Mouse (Mus musculus): ENCODE measurements around the gene Snapc4. TPM values are rescaled to one million over a fixed set of nuclear protein-coding genes. Genes with fewer than 3 reads are reported as not detected.

Gene Snapc4
- polyA plus RNA-seq, 1 experiment = 59.2 TPM

GRCm38 (mm10) chr2:26348241-26348640 is 32.2 kb downstream of the Snapc4 start:
- Histone ChIP-seq H3K27me3 (ENCODE audit: control insufficient read depth, insufficient read depth, low read length) (no peaks in the 10 kb centered on the region), H3K4me1 (ENCODE audit: control insufficient read depth, insufficient read depth, low read length) (peaks cover 11% of the 10 kb centered on the region), H3K4me3 (replicated peaks; ENCODE audit: insufficient read depth, low read depth, low read length) (no peak overlapping the region), H3K27ac (ENCODE audit: insufficient read depth, low read length) (no peak overlapping the region)
- TF ChIP-seq POLR2A (IDR thresholded peaks at IDR 0.05; ENCODE audit: borderline replicate concordance, insufficient read depth, low read length) (no peak), CTCF (IDR thresholded peaks at IDR 0.05; ENCODE audit: borderline replicate concordance, insufficient read depth, low read depth, low read length) (no peak)
- WGBS = 64% methylated on average over 6 of the region's 6 CpGs
- DNase-seq = no peak

- WGBS = 57% methylated on average over 11 of the region's 11 CpGs
- TF ChIP-seq CTCF (IDR thresholded peaks at IDR 0.05; ENCODE audit: borderline replicate concordance, insufficient read depth, low read depth, low read length) = no peak
- TF ChIP-seq POLR2A (IDR thresholded peaks at IDR 0.05; ENCODE audit: borderline replicate concordance, insufficient read depth, low read length) = no peak
- Histone ChIP-seq H3K4me1 (ENCODE audit: control insufficient read depth, insufficient read depth, low read length) (peaks cover 47% of the 10 kb centered on the region), H3K27me3 (ENCODE audit: control insufficient read depth, insufficient read depth, low read length) (no peaks in the 10 kb centered on the region), H3K27ac (ENCODE audit: insufficient read depth, low read length) (peak overlapping the region; percentile 1; the same call in 1 of the 2 replicates), H3K4me3 (replicated peaks; ENCODE audit: insufficient read depth, low read depth, low read length) (no peak overlapping the region)
- DNase-seq = no peak
Observed at GRCm38 (mm10) chr2:26342609-26343490, 37.6 kb downstream of the Snapc4 start.

- Histone ChIP-seq H3K4me3 (replicated peaks; ENCODE audit: insufficient read depth, low read depth, low read length) (no peak overlapping the region), H3K27me3 (ENCODE audit: control insufficient read depth, insufficient read depth, low read length) (no peaks in the 10 kb centered on the region), H3K27ac (ENCODE audit: insufficient read depth, low read length) (peak overlapping the region; percentile 1; the same call in 1 of the 2 replicates), H3K4me1 (ENCODE audit: control insufficient read depth, insufficient read depth, low read length) (peaks cover 47% of the 10 kb centered on the region)
- no peak for TF ChIP-seq POLR2A (IDR thresholded peaks at IDR 0.05; ENCODE audit: borderline replicate concordance, insufficient read depth, low read length)
- no peak for TF ChIP-seq CTCF (IDR thresholded peaks at IDR 0.05; ENCODE audit: borderline replicate concordance, insufficient read depth, low read depth, low read length)
- WGBS = 15% methylated on average over 10 of the region's 10 CpGs
- DNase-seq = peak; percentile 76 to 83
Observed at GRCm38 (mm10) chr2:26342044-26342443, 38.4 kb downstream of the Snapc4 start.

- peak overlapping the region; percentile 1 for H3K27ac ChIP-seq (ENCODE audit: insufficient read depth, low read length)
- no peak for DNase-seq
- TF ChIP-seq POLR2A (IDR thresholded peaks at IDR 0.05; ENCODE audit: borderline replicate concordance, insufficient read depth, low read length) (no peak), CTCF (IDR thresholded peaks at IDR 0.05; ENCODE audit: borderline replicate concordance, insufficient read depth, low read depth, low read length) (no peak)
Observed at GRCm38 (mm10) chr2:26341510-26341981, 38.9 kb downstream of the Snapc4 start.

GRCm38 (mm10) chr2:26339204-26339551 is 41.3 kb downstream of the Snapc4 start:
- TF ChIP-seq CTCF (IDR thresholded peaks at IDR 0.05; ENCODE audit: borderline replicate concordance, insufficient read depth, low read depth, low read length) = no peak
- 21% methylated on average over 5 of the region's 5 CpGs for WGBS
- peak overlapping the region; percentile 75 for H3K27ac ChIP-seq (ENCODE audit: insufficient read depth, low read length)

More at GRCm38 (mm10) chr2:26341510-26341981, 38.9 kb downstream of the Snapc4 start:
- 97% methylated on average over 2 of the region's 2 CpGs for WGBS
- Histone ChIP-seq H3K4me3 (replicated peaks; ENCODE audit: insufficient read depth, low read depth, low read length) (no peak overlapping the region), H3K27me3 (ENCODE audit: control insufficient read depth, insufficient read depth, low read length) (no peaks in the 10 kb centered on the region), H3K4me1 (ENCODE audit: control insufficient read depth, insufficient read depth, low read length) (peaks cover 47% of the 10 kb centered on the region)

GRCm38 (mm10) chr2:26338302-26339203 is 41.9 kb downstream of the Snapc4 start:
- peak overlapping the region; percentile 75 for H3K27ac ChIP-seq (ENCODE audit: insufficient read depth, low read length)
- 17% methylated on average over 10 of the region's 13 CpGs for WGBS

More at GRCm38 (mm10) chr2:26339204-26339551, 41.3 kb downstream of the Snapc4 start:
- DNase-seq = peak; percentile 61 to 69
- no peak overlapping the region for H3K4me3 ChIP-seq (replicated peaks; ENCODE audit: insufficient read depth, low read depth, low read length)
- no peaks in the 10 kb centered on the region for H3K27me3 ChIP-seq (ENCODE audit: control insufficient read depth, insufficient read depth, low read length)
- peaks cover 47% of the 10 kb centered on the region for H3K4me1 ChIP-seq (ENCODE audit: control insufficient read depth, insufficient read depth, low read length)

GRCm38 (mm10) chr2:26330702-26331101 is 49.8 kb downstream of the Snapc4 start:
- peaks cover 4% of the 10 kb centered on the region for H3K4me1 ChIP-seq (ENCODE audit: control insufficient read depth, insufficient read depth, low read length)

More at GRCm38 (mm10) chr2:26338302-26339203, 41.9 kb downstream of the Snapc4 start:
- Histone ChIP-seq H3K4me1 (ENCODE audit: control insufficient read depth, insufficient read depth, low read length) (peaks cover 47% of the 10 kb centered on the region), H3K27me3 (ENCODE audit: control insufficient read depth, insufficient read depth, low read length) (no peaks in the 10 kb centered on the region), H3K4me3 (replicated peaks; ENCODE audit: insufficient read depth, low read depth, low read length) (no peak overlapping the region)
- peak; percentile 71 to 74 for DNase-seq
- TF ChIP-seq POLR2A (IDR thresholded peaks at IDR 0.05; ENCODE audit: borderline replicate concordance, insufficient read depth, low read length) (no peak), CTCF (IDR thresholded peaks at IDR 0.05; ENCODE audit: borderline replicate concordance, insufficient read depth, low read depth, low read length) (no peak)

More at GRCm38 (mm10) chr2:26330702-26331101, 49.8 kb downstream of the Snapc4 start:
- WGBS = 67% methylated on average over 6 of the region's 6 CpGs
- DNase-seq = no peak
- TF ChIP-seq POLR2A (IDR thresholded peaks at IDR 0.05; ENCODE audit: borderline replicate concordance, insufficient read depth, low read length) (no peak), CTCF (IDR thresholded peaks at IDR 0.05; ENCODE audit: borderline replicate concordance, insufficient read depth, low read depth, low read length) (no peak)
- H3K27me3 ChIP-seq (ENCODE audit: control insufficient read depth, insufficient read depth, low read length) = no peaks in the 10 kb centered on the region
- peak overlapping the region; percentile 30 for H3K4me3 ChIP-seq (replicated peaks; ENCODE audit: insufficient read depth, low read depth, low read length)
- H3K27ac ChIP-seq (ENCODE audit: insufficient read depth, low read length) = peak overlapping the region; percentile 83
